Mouse (Mus musculus) liver, postnatal 0 days (tissue): ENCODE measurements at regions not wholly inside any gene's neighbourhood (a gene's known extent, or its start where the extent isn't known, plus 50 kb on each side); places are given as distances from the start of the nearest gene placed in this dataset.

Experiments used
- ATAC-seq: fragments of 200-750 bp; cut with Nextera tagmentation; 2 replicates; pipeline ENCODE4 v1.8.0; 2017; ENCODE audit warnings: mild to moderate bottlenecking, moderate library complexity
- DNase-seq: peaks from one replicate; pipeline ENCODE4 v3.0.0-alpha.2; 2016
- H3K27ac ChIP-seq: fragments of 300-500 bp; sonication (generic); 2 replicates; pipeline ENCODE4 v1.5.1; 2014; ENCODE audit warnings: antibody characterized with exemption, moderate library complexity, mild to moderate bottlenecking, low read depth
- H3K27me3 ChIP-seq: fragments of 300-500 bp; sonication (generic); 2 replicates; pipeline ENCODE4 v1.6.1; 2014; ENCODE audit warnings: low read length, control low read depth, mixed read lengths; ENCODE audit not compliant: insufficient read depth
- H3K36me3 ChIP-seq: fragments of 300-500 bp; sonication (generic); replicated peaks from 2 replicates; pipeline ENCODE4 v1.6.1; 2014; ENCODE audit warnings: mild to moderate bottlenecking, control low read depth, low read length, moderate library complexity, mixed read lengths; ENCODE audit not compliant: insufficient read depth
- H3K4me1 ChIP-seq: fragments of 300-500 bp; sonication (generic); 2 replicates; pipeline ENCODE4 v1.6.1; 2014; ENCODE audit warnings: antibody characterized with exemption, mild to moderate bottlenecking, control low read depth; ENCODE audit not compliant: insufficient read depth
- H3K4me2 ChIP-seq: fragments of 300-500 bp; sonication (generic); 2 replicates; pipeline ENCODE4 v1.6.1; 2014; ENCODE audit warnings: low read depth, mild to moderate bottlenecking, low read length, moderate library complexity, mixed read lengths
- H3K4me3 ChIP-seq: fragments of 300-500 bp; sonication (generic); 2 replicates; pipeline ENCODE4 v1.5.1; 2014; ENCODE audit warnings: low read depth, low read length
- H3K9ac ChIP-seq: fragments of 300-500 bp; sonication (generic); replicated peaks from 2 replicates; pipeline ENCODE4 v1.6.1; 2014; ENCODE audit warnings: mild to moderate bottlenecking, moderate library complexity
- H3K9me3 ChIP-seq: fragments of 300-500 bp; sonication (generic); 2 replicates; pipeline ENCODE4 v1.6.1; 2016; ENCODE audit warnings: mild to moderate bottlenecking, control low read depth, low read length, mixed read lengths
- CTCF ChIP-seq: sonication (generic); IDR thresholded peaks from 2 replicates; pipeline ENCODE4 v1.5.1; 2016; ENCODE audit warnings: antibody characterized with exemption, low read depth
- EP300 ChIP-seq: IDR thresholded peaks from 2 replicates; pipeline ENCODE4 v1.6.1; 2016; ENCODE audit warnings: antibody characterized with exemption, low read depth, mild to moderate bottlenecking
- WGBS: fragments of 180-500 bp; shearing (Covaris S2); extraction: QIAGEN DNeasy Blood & Tissue Kit; methylation state at CpG from one replicate; pipeline ENCODE4 v1.1.7; 2014; ENCODE audit not compliant: insufficient replicate concordance; 5-methylcytosine and 5-hydroxymethylcytosine counted together

DNA sequence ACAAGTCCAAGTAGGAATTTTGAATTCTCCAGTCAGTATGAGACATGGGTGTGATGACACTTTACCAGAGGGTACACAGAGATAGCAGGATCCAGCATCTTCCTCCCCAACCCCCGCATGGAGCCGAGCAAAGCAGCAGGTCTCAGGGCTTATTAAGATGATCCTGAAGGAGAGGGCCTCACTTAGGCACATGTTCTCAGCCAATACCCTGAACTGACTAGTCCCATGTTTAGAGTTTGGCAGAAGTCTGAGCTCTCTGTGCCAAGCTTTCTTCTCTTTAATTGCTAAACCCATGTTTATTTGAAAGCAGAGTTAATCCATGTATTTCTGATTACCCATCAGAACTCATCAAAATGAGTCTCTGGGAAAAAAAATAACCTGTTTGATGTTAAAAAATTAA, 402.0 kb downstream of the Atp6ap1l start:
- Histone ChIP-seq H3K4me3 (no peak overlapping the region), H3K4me1 (no peaks in the 10 kb centered on the region), H3K27me3 (no peaks in the 10 kb centered on the region), H3K36me3 (no peaks in the 10 kb centered on the region), H3K9ac (no peak overlapping the region), H3K9me3 (no peaks in the 10 kb centered on the region), H3K27ac (no peak overlapping the region), H3K4me2 (no peak overlapping the region)
- no peak for DNase-seq
- ATAC-seq = no peak
- 82% methylated on average over 2 of the region's 2 CpGs for WGBS
- TF ChIP-seq EP300 (no peak), CTCF (no peak)

DNA sequence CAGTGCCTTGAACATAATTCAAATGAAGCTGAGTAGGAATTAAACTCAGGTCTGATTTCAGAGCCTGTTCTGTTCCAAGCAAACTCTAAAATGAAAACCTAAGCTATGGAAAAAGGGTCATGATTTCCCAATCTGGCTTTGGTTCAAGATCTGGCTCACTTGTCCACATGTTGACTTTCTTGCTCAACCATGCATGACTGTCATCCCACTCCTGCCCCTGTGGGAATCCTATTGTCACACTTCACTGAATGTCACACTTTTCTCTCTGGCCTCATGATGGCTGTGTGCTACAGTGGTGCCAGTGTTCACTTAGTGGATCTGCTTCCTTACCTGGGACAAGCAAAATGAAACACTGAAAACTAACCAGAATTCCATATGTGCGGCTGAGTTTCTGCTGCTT, 403.0 kb downstream of the Atp6ap1l start:
- H3K27me3 ChIP-seq = no peaks in the 10 kb centered on the region
- H3K4me1 ChIP-seq = no peaks in the 10 kb centered on the region
- 73% methylated on average over 1 of the region's 1 CpGs for WGBS
- TF ChIP-seq EP300 (no peak), CTCF (no peak)
- ATAC-seq (peak; percentile 85), DNase-seq (peak; percentile 19)
- no peak overlapping the region for H3K4me3 ChIP-seq
- H3K9me3 ChIP-seq = no peaks in the 10 kb centered on the region
- H3K4me2 ChIP-seq = no peak overlapping the region
- H3K9ac ChIP-seq = no peak overlapping the region
- no peak overlapping the region for H3K27ac ChIP-seq
- H3K36me3 ChIP-seq = no peaks in the 10 kb centered on the region

DNA sequence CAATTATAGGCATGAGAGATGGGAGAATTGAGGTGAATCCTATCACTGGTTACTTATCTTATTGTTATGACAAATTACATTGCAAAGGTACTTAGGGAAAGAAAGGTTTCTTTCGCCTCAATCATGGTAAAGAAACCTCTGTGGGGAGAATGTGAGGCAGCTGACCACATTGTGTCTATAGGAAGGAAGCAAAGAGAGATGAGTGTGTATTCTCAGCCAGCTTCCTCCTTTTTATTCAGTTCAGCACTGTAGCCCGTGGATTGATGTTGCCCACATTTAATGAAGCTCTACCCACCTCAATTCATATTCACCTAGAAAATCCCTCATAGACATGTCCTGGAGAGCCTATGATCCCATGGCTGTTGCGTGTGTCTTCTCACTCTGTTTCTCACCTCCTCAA, 406.2 kb downstream of the Atp6ap1l start:
- Histone ChIP-seq H3K27me3 (no peaks in the 10 kb centered on the region), H3K4me2 (no peak overlapping the region)
- ATAC-seq = no peak

DNA sequence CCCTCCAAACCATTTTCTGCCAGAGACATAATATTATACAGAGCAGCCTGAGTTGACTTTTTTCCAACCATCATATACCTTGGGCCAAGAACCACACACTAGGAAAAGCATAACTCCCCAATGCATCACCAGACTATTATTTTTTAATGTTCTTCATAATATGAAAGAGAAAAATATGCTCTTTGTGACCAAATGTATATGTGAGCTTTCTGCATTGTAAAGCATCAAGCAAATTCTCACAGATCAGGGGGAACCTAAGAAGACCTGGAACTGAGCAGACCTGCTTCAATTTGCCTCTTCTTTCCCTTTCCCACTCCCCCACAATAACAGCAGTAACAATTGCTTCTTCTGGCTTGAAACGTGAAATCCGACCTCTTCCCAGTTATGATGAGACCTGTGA, 407.6 kb downstream of the Atp6ap1l start:
- DNase-seq = no peak
- no peak for TF ChIP-seq EP300
- TF ChIP-seq CTCF = no peak

More for the DNA sequence above, 406.2 kb downstream of the Atp6ap1l start:
- no peaks in the 10 kb centered on the region for H3K9me3 ChIP-seq
- H3K9ac ChIP-seq = no peak overlapping the region
- no peak for DNase-seq
- WGBS = 51% methylated on average over 3 of the region's 3 CpGs
- no peak overlapping the region for H3K27ac ChIP-seq
- H3K4me1 ChIP-seq = no peaks in the 10 kb centered on the region
- no peaks in the 10 kb centered on the region for H3K36me3 ChIP-seq
- no peak overlapping the region for H3K4me3 ChIP-seq
- no peak for TF ChIP-seq EP300

DNA sequence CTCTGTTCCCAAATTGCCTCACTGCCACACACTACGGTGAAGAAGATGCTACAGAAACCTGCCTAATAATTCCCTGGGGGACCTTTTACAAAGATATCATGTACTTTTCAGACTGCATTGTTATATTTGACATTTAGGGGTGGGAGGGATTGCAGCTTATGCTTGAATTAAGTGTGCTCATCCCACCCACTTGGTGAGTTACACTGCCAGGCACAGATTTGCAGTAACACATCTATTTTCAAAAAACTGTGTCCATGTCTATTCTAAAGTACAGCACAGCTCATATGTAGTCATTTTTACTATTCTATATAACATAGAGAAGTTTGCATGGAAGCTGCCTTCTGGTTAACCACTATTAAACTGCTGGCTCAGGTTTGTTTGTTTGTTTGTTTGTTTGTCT, 404.3 kb upstream of the Xrcc4 start:
- H3K36me3 ChIP-seq = no peaks in the 10 kb centered on the region
- no peak for ATAC-seq
- H3K9ac ChIP-seq = no peak overlapping the region
- WGBS = 95% methylated on average over 1 of the region's 1 CpGs
- H3K27me3 ChIP-seq = no peaks in the 10 kb centered on the region
- TF ChIP-seq CTCF = no peak
- no peak for TF ChIP-seq EP300
- no peaks in the 10 kb centered on the region for H3K4me1 ChIP-seq
- DNase-seq = no peak
- no peak overlapping the region for H3K4me2 ChIP-seq
- H3K9me3 ChIP-seq = no peaks in the 10 kb centered on the region
- no peak overlapping the region for H3K4me3 ChIP-seq
- no peak overlapping the region for H3K27ac ChIP-seq

More for the DNA sequence above, 407.6 kb downstream of the Atp6ap1l start:
- Histone ChIP-seq H3K9ac (no peak overlapping the region), H3K27ac (no peak overlapping the region), H3K4me2 (no peak overlapping the region), H3K27me3 (no peaks in the 10 kb centered on the region), H3K4me3 (no peak overlapping the region), H3K9me3 (no peaks in the 10 kb centered on the region), H3K4me1 (no peaks in the 10 kb centered on the region), H3K36me3 (no peaks in the 10 kb centered on the region)
- 45% methylated on average over 2 of the region's 2 CpGs for WGBS
- ATAC-seq = no peak

DNA sequence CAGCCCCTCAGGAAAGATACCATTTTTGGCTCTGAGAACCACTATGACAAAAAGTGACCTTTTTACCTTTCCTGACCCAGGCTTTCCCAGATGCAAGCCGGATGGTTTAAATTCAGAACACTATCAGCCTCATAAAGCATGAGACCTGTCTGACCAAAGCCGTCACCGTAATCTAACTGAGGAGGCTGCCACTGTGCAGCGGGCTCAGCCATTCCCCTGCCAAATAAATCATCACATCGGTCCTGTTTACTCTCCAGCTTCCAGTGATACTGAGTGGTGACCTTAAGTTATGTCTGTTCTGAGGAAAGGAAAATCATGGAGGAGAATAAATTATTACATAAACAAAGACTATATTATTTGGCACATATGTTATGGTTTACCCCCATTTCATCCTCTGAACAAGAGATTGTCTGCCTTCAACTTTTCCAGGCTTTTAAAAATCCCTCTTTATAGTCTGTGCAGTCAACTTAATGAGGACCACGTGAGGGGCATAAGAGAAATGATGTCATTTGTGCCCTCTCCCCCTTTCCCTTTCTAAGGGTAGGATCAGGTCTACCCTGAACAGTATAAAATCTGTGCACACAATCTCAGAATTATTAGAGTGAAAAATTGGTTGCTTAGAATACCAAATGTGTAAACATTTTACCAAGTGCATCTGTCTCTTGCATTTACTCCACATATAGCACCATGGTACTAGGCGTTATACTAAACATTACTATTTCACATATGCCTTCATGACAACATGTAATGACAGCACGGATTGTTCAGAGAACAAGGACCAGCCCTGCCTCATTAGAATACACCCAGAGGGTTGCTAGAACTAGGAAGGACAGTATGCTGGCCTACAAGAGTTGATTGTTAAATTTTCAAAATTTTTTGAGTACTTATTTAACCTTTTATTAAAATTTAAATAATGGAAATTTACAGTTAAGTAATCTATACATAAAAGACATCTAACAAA, 401.9 kb upstream of the Xrcc4 start:
- WGBS = 60% methylated on average over 8 of the region's 8 CpGs

More for the DNA sequence above, 401.9 kb upstream of the Xrcc4 start:
- Histone ChIP-seq H3K4me3 (no peak overlapping the region), H3K9ac (no peak overlapping the region), H3K36me3 (no peaks in the 10 kb centered on the region), H3K27me3 (no peaks in the 10 kb centered on the region), H3K9me3 (no peaks in the 10 kb centered on the region), H3K4me2 (no peak overlapping the region), H3K4me1 (no peaks in the 10 kb centered on the region), H3K27ac (no peak overlapping the region)
- DNase-seq (no peak), ATAC-seq (no peak)
- TF ChIP-seq CTCF (no peak), EP300 (no peak)
